Comparison of ENCODE assay signal across 9 mouse cellular contexts in genomic region chr7:66342323-66342722, GRCm38 (mm10). TPM values are rescaled to one million over a fixed set of nuclear protein-coding genes. Genes with fewer than 3 reads are reported as not detected.
DNase-seq lines count a peak whose midpoint lies in the region.
"Had no signal": no experiment of that assay in that cellular context is flagged by ENCODE, and none has a peak within 500 bp of the region (broad histone marks: within the 10 kb centered on the region; RNA-seq: fewer than 3 reads in every experiment).

No protein-coding gene starts in this region.

- 33% methylated on average over 4 of the region's 4 CpGs for whole genome bisulfite sequencing in heart, embryonic 10.5 days

- H3K27me3 ChIP-seq in heart, embryonic 10.5 days (ENCODE audit: insufficient read depth, poor library complexity, severe bottlenecking) = no peaks in the 10 kb centered on the region

- peak; percentile 71 to 90 for DNase-seq in heart, adult 18-20 months
- DNase-seq in heart, embryonic 10.5 days (ENCODE audit: low spot score) = no peak
- DNase-seq in 416B (ENCODE audit: low read depth) (peak; percentile 83), adipocyte (ENCODE audit: low spot score) (peak; percentile 65)
- peak; percentile 39 for DNase-seq in embryo, embryonic 9.5 days (ENCODE audit: extremely low spot score)
- peak; percentile 57 to 80 for DNase-seq in kidney, postnatal 25 days
- peak; percentile 84 for DNase-seq in lung, postnatal 14 days
- DNase-seq in testis, postnatal 10 days (ENCODE audit: low spot score) = peak; percentile 77

- no peaks in the 10 kb centered on the region for H3K36me3 ChIP-seq in heart, embryonic 10.5 days

- no peak overlapping the region for H3K27ac ChIP-seq in heart, embryonic 10.5 days

- peaks cover 8% of the 10 kb centered on the region for H3K4me1 ChIP-seq in heart, embryonic 10.5 days

- no peak overlapping the region for H3K4me3 ChIP-seq in heart, embryonic 10.5 days

- H3K9me3 ChIP-seq in heart, embryonic 10.5 days = no peaks in the 10 kb centered on the region

RNA-seq across cellular contexts. Expression of gene Gm10974, which starts 23.4 kb away (rescaled TPM):
- total RNA-seq in heart, adult 18-20 months (2021) = not detected
- not detected in 2 replicates for polyA plus RNA-seq in heart, embryonic 10.5 days (2016; fragmentation: Nextera tagmentation; extraction: Ambion mirVana)
- total RNA-seq: layer of hippocampus, postnatal 36 days had no signal

RNA-seq across cellular contexts. Expression of gene Lrrk1, which starts 45.8 kb away (rescaled TPM):
- total RNA-seq in heart, adult 18-20 months (2021) = 10 to 100 TPM in 1 of 2 experiments, 1 to 10 TPM in 1; 9.6 to 10.1 TPM
- 9.9 and 12.3 TPM in 2 replicates for polyA plus RNA-seq in heart, embryonic 10.5 days (2016; fragmentation: Nextera tagmentation; extraction: Ambion mirVana)
